Mouse (Mus musculus) cerebellum, adult 9-11 months (tissue): ENCODE results near the gene Nop9.

Experiments used
- DNase-seq: peaks from one replicate; pipeline ENCODE4 v3.0.0; 2022

The Nop9 gene

GRCm38 (mm10) chr14:55777806-55778205 is 32.3 kb downstream of the Nop9 start:
- DNase-seq = no peak

GRCm38 (mm10) chr14:55778686-55779085 is 33.2 kb downstream of the Nop9 start:
- DNase-seq = no peak

GRCm38 (mm10) chr14:55779656-55780055 is 34.2 kb downstream of the Nop9 start:
- DNase-seq = no peak

- DNase-seq = no peak
These were observed 35.2 kb downstream of the Nop9 start for GRCm38 (mm10) chr14:55780736-55781135.

GRCm38 (mm10) chr14:55781310-55781709 is 35.8 kb downstream of the Nop9 start:
- DNase-seq = peak; percentile 62

GRCm38 (mm10) chr14:55782361-55782960 is 37.0 kb downstream of the Nop9 start:
- no peak for DNase-seq

- no peak for DNase-seq
These were observed 37.9 kb downstream of the Nop9 start for GRCm38 (mm10) chr14:55783171-55783957.

- DNase-seq = no peak
These were observed 38.4 kb downstream of the Nop9 start, which contains the start of gene Adcy4 for GRCm38 (mm10) chr14:55783958-55784235. Adcy4 (minus strand) TSS chr14:55784095.

- DNase-seq = no peak
These were observed 39.7 kb downstream of the Nop9 start for GRCm38 (mm10) chr14:55785195-55785594.

GRCm38 (mm10) chr14:55787731-55788130 is 42.2 kb downstream of the Nop9 start:
- DNase-seq = no peak

- DNase-seq = no peak
These were observed 43.0 kb downstream of the Nop9 start, which contains the start of gene Ripk3 for GRCm38 (mm10) chr14:55788256-55789050. Ripk3 (minus strand) TSS chr14:55788865.

GRCm38 (mm10) chr14:55793461-55793860 is 48.0 kb downstream of the Nop9 start:
- DNase-seq = no peak

GRCm38 (mm10) chr14:55793946-55794345 is 48.5 kb downstream of the Nop9 start:
- no peak for DNase-seq

- DNase-seq = no peak
These were observed 50.1 kb downstream of the Nop9 start for GRCm38 (mm10) chr14:55795380-55796163.
